Mouse (Mus musculus): ENCODE results near the gene Trpv6.
A peak's percentile ranks its signal among the peaks of the same experiment; 100 is the strongest.

Trpv6 gene

GRCm38 (mm10) chr6:41621241-41621990, 14.8 kb downstream of the Trpv6 start:
- DNase-seq (ENCODE audit: low read depth), result no peak

GRCm38 (mm10) chr6:41620173-41620798, 15.9 kb downstream of the Trpv6 start:
- DNase-seq (ENCODE audit: low read depth), result no peak

GRCm38 (mm10) chr6:41607637-41608036, 28.6 kb downstream of the Trpv6 start:
- no peak for DNase-seq (ENCODE audit: low read depth)

GRCm38 (mm10) chr6:41606214-41606613, 30.0 kb downstream of the Trpv6 start:
- peak; percentile 41 for DNase-seq (ENCODE audit: low read depth)

- no peak for DNase-seq (ENCODE audit: low read depth)
These were observed 30.5 kb downstream of the Trpv6 start for GRCm38 (mm10) chr6:41605794-41606104.

GRCm38 (mm10) chr6:41605061-41605793, 31.0 kb downstream of the Trpv6 start, which contains the start of gene Ephb6:
TSS of gene Ephb6 (plus strand) at chr6:41605482.
- peak; percentile 83 for DNase-seq (ENCODE audit: low read depth)

GRCm38 (mm10) chr6:41604401-41605050, 31.7 kb downstream of the Trpv6 start:
- peak; percentile 53 for DNase-seq (ENCODE audit: low read depth)

- DNase-seq (ENCODE audit: low read depth), result no peak
These were observed 54.0 kb downstream of the Trpv6 start for GRCm38 (mm10) chr6:41582189-41582588.

- no peak for DNase-seq (ENCODE audit: low read depth)
These were observed 54.9 kb downstream of the Trpv6 start for GRCm38 (mm10) chr6:41581295-41581694.

- DNase-seq (ENCODE audit: low read depth), result no peak
These were observed 58.9 kb downstream of the Trpv6 start for GRCm38 (mm10) chr6:41577297-41577696.

GRCm38 (mm10) chr6:41576526-41577097, 59.6 kb downstream of the Trpv6 start:
- DNase-seq (ENCODE audit: low read depth), result no peak
